Mouse (Mus musculus) lung, postnatal 0 days (tissue): ENCODE results near the gene Swi5. TPM values are rescaled to one million over a fixed set of nuclear protein-coding genes. Genes with fewer than 3 reads are reported as not detected.

ENCODE experiments used
- ATAC-seq: fragments of 200-750 bp; cut with Nextera tagmentation; 2 replicates; pipeline ENCODE4 v1.8.0; 2017; ENCODE audit warnings: moderate library complexity
- DNase-seq: peaks from one replicate; pipeline ENCODE4 v3.0.0-alpha.2; 2016; ENCODE audit warnings: low spot score
- H3K27ac ChIP-seq: fragments of 300-500 bp; sonication (generic); 2 replicates; pipeline ENCODE4 v1.5.1; 2014; ENCODE audit warnings: antibody characterized with exemption, mild to moderate bottlenecking, low read length, mixed read lengths
- H3K27me3 ChIP-seq: fragments of 300-500 bp; sonication (generic); replicated peaks from 2 replicates; pipeline ENCODE4 v1.6.1; 2014; ENCODE audit warnings: low read length, mixed read lengths; ENCODE audit not compliant: insufficient read depth
- H3K36me3 ChIP-seq: fragments of 300-500 bp; sonication (generic); 2 replicates; pipeline ENCODE4 v1.6.1; 2014; ENCODE audit warnings: low read length, mixed read lengths; ENCODE audit not compliant: insufficient read depth
- H3K4me1 ChIP-seq: fragments of 300-500 bp; sonication (generic); 2 replicates; pipeline ENCODE4 v1.6.1; 2014; ENCODE audit warnings: antibody characterized with exemption, low read depth, low read length, mixed read lengths; ENCODE audit not compliant: insufficient read depth
- H3K4me2 ChIP-seq: fragments of 300-500 bp; sonication (generic); replicated peaks from 2 replicates; pipeline ENCODE4 v1.6.1; 2014; ENCODE audit warnings: low read depth, mild to moderate bottlenecking, low read length, moderate library complexity, mixed read lengths
- H3K4me3 ChIP-seq: fragments of 300-500 bp; sonication (generic); 2 replicates; pipeline ENCODE4 v1.5.1; 2014; ENCODE audit warnings: low read depth, low read length
- H3K9ac ChIP-seq: fragments of 300-500 bp; sonication (generic); replicated peaks from 2 replicates; pipeline ENCODE4 v1.6.1; 2014; ENCODE audit warnings: low read depth, mild to moderate bottlenecking
- H3K9me3 ChIP-seq: fragments of 300-500 bp; sonication (generic); 2 replicates; pipeline ENCODE4 v1.6.1; 2016; ENCODE audit warnings: low read length, mixed read lengths
- CTCF ChIP-seq: IDR thresholded peaks from 2 replicates; pipeline ENCODE4 v1.5.1; 2016; ENCODE audit warnings: antibody characterized with exemption, mild to moderate bottlenecking
- EP300 ChIP-seq: IDR thresholded peaks from 2 replicates; pipeline ENCODE4 v1.6.1; 2016; ENCODE audit warnings: antibody characterized with exemption, mild to moderate bottlenecking, control low read depth
- WGBS: fragments of 180-500 bp; shearing (Covaris S2); extraction: QIAGEN DNeasy Blood & Tissue Kit; methylation state at CpG from one replicate; pipeline ENCODE4 v1.1.7; 2014; 5-methylcytosine and 5-hydroxymethylcytosine counted together
- polyA plus RNA-seq: library from polyadenylated mRNA; unstranded; fragments of >200 nt; fragmentation: Nextera tagmentation; extraction: Ambion mirVana; gene quantifications from 2 replicates; pipeline ENCODE4 v1.2.1, GENCODE M21; 2015

The Swi5 gene
- polyA plus RNA-seq, 1 experiment from 2014 or later: 299 TPM

DNA sequence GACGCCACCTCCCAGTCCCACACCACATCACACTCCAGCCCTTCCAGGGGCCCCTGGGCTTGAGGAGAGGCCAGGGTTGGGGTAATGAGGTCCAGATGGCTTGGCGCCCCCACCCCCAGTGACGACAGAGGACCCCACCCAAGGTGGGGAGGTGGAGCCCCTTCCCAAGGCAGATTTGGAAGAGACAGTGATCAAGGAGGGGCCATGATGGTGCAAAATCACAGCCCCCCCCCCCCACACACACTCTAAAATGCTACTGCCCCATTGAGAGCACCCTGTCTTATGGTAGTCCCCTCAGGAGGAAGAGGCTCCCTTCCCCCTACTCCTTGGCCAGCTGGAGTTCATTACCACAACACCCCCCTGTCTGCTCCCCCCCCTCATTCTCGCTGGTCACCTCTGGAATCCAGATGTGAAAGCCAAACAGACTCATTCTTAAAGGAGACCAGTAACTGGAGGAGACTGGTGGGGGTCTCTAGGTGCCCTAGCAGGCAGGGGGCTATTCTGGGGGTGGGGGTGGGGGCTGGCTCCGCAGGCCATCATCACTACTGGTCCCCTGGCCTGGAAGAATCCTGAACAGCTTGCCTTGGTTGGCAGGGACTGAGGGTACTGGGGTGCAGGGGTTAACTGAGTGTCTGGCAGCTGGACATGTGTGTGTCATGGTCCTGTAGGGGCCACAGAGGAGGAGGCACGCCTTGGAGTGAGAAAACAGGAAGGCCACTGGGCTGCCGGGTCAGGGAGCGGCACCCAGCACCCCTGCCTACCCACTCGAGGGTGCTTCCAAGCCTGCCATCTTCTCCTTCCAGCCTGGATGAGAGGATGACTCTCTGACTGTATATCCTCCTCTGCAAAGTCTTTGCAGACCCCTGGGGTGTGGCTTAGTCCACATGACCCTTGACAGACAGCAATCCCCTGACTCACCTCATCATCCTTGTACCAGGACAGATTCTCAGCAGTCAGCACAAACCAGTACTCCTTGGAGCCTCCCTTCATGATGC is 32.0 kb upstream of the Swi5 start:
- Histone ChIP-seq H3K27me3 (no peaks in the 10 kb centered on the region), H3K9me3 (no peaks in the 10 kb centered on the region), H3K4me2 (peak overlapping the region; percentile 27; the same call in 1 of the 2 replicates), H3K4me3 (no peak overlapping the region), H3K4me1 (peaks cover 14% of the 10 kb centered on the region; the same call in 1 of the 2 replicates), H3K9ac (no peak overlapping the region), H3K36me3 (no peaks in the 10 kb centered on the region), H3K27ac (peak overlapping the region; percentile 80)
- DNase-seq (peak; percentile 75), ATAC-seq (peak; percentile 62)
- WGBS: 32% methylated on average over 9 of the region's 9 CpGs
- TF ChIP-seq CTCF (no peak), EP300 (no peak)

DNA sequence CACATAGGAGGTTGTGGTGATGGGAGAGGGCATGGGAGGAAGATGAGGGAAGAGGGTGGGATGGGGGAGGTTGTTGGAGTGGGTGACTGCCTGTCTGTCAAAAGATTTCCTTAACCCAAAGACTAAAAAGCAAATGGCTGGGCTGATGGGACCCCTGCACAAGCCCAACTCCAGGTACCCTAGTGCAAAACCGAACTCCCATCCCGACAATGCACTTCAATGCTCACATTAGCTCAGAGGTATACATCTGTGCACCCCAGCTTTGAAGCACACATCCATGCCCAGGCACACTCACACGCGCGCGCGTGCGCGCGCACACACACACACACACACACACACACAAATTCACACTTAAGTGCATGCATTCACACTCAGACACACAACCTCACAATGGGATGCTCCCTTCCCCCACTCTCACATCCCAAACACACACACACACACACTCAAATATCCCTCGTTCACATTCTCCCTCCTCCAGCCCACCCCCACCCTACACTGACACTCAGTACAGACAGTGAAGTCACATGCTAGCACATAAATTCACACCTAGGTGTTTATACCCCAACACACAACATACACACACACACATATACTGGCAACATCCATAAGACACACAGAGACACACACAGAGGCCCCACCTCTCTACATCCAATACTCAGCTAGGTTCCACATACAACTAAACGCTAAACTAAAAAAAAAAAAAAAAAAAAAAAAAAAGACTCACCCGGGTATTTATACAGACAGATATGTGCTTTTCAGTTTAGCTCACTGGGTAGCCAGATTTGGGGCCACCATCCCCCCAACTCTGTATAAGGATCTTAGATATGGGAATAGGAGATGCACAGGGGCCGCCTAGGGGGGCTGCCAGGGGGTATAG is 31.1 kb upstream of the Swi5 start:
- H3K9me3 ChIP-seq: no peaks in the 10 kb centered on the region
- peak overlapping the region; percentile 28 for H3K4me3 ChIP-seq
- TF ChIP-seq EP300 (no peak), CTCF (no peak)
- no peak for DNase-seq
- H3K36me3 ChIP-seq: no peaks in the 10 kb centered on the region
- H3K27me3 ChIP-seq: no peaks in the 10 kb centered on the region
- whole genome bisulfite sequencing: 52% methylated on average over 14 of the region's 14 CpGs
- H3K27ac ChIP-seq: peak overlapping the region; percentile 83
- peak overlapping the region; percentile 44 for H3K4me2 ChIP-seq
- peaks cover 14% of the 10 kb centered on the region; the same call in 1 of the 2 replicates for H3K4me1 ChIP-seq
- no peak for ATAC-seq
- H3K9ac ChIP-seq: peak overlapping the region; percentile 48; the same call in 1 of the 2 replicates

DNA sequence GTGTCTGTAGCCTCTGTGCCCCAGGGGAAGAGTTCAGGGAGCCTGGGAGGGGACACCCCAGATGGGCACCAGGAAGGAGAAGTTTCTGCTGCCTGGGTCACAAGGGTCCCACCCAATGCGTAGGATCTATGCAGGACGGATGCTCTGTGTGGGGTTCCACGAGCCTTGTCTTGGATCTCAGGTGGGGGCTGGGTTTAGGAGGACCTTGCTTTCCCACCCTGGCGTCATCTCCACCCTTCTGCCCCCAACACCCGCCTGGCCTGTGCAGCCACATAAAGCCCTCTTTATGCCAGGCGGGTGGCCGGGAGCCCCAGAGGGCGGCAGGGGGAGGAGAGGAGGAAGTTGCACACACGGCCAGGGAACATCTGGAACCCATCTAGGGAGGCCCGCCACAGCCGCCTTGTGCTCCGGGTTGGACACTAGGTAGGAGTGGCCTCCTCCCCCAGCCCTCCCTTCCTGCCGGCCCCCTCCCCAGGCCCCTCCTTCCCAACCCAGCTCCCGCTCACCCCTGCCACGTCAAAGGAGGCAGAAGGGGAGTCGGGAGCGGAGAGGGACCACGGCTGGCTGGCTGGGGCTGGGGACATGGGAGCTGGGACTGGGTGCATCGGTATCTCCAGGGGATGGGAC is 30.0 kb upstream of the Swi5 start:
- ATAC-seq (peak; percentile 78), DNase-seq (peak; percentile 95)
- H3K4me1 ChIP-seq: peaks cover 14% of the 10 kb centered on the region; the same call in 1 of the 2 replicates
- H3K9ac ChIP-seq: peak overlapping the region; percentile 48; the same call in 1 of the 2 replicates
- H3K27me3 ChIP-seq: no peaks in the 10 kb centered on the region
- peak overlapping the region; percentile 83 for H3K27ac ChIP-seq
- 3% methylated on average over 13 of the region's 19 CpGs for WGBS
- peak overlapping the region; percentile 28 for H3K4me3 ChIP-seq
- no peaks in the 10 kb centered on the region for H3K9me3 ChIP-seq
- no peak for TF ChIP-seq EP300
- TF ChIP-seq CTCF: no peak
- H3K36me3 ChIP-seq: no peaks in the 10 kb centered on the region
- peak overlapping the region; percentile 44 for H3K4me2 ChIP-seq

DNA sequence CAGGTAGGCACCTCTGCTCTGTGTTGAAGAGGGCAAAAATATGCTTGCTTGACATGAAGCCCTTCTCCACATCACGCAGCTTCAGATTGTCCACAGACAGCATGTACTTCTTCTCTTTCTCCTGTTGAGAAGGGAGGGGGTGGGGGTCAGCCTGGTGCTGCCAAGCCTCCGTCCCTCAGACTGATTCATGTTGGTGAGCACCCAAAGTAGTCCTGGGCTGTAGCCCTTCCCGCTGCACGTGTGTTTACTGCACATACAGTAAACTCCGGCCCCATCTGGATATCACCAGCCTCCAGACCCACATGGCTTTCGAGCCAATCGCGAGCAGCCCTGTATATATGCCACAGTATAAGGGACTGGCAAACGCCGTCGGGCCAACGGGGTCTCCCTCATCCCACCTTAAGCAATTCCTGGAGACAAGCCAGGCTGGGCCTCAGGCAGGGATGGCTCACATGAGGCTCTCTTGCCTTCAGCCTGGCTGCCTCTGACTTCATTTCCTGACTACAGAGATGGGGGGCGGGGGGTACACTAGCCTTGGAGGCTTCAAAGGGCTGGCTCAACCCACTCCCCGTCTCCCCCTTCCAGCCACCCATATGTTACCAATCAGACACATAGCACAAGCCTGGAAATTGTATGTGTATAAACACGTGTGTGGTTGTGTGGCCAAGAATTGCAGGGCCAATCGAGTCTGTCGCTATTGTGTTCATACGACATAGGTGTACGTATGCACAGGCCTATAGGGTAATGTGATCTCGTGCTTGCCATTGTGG is 29.2 kb upstream of the Swi5 start:
- Histone ChIP-seq H3K9me3 (no peaks in the 10 kb centered on the region), H3K27ac (peak overlapping the region; percentile 59; the same call in 1 of the 2 replicates), H3K27me3 (no peaks in the 10 kb centered on the region), H3K9ac (no peak overlapping the region; the same call in 1 of the 2 replicates), H3K4me1 (peaks cover 14% of the 10 kb centered on the region), H3K4me3 (no peak overlapping the region), H3K36me3 (no peaks in the 10 kb centered on the region), H3K4me2 (no peak overlapping the region)
- 31% methylated on average over 20 of the region's 20 CpGs for WGBS
- DNase-seq (peak; percentile 47), ATAC-seq (peak; percentile 9)
- no peak for TF ChIP-seq CTCF
- TF ChIP-seq EP300: no peak

DNA sequence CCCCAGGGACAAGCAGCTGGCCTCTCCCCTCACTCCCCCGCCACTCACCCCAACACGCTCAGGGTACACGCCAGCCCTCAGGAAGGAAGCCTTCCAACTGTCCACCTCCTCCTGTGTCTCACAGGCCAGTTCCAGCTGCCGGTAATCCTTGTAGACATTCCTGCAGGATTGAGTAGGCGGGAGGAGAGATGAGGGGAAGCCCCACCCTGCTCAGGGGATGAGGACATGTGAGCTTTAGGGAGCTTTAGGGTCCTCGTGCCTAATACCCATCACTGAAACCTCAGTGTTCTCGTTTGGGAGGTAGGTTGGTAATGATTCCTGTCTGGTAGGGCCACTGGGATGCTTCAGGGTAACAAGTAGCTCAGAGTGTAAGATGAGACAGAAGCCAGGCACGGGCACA is 27.9 kb upstream of the Swi5 start:
- peaks cover 19% of the 10 kb centered on the region for H3K4me1 ChIP-seq
- H3K4me2 ChIP-seq: no peak overlapping the region
- no peak overlapping the region for H3K9ac ChIP-seq
- H3K27me3 ChIP-seq: no peaks in the 10 kb centered on the region
- H3K36me3 ChIP-seq: no peaks in the 10 kb centered on the region
- H3K27ac ChIP-seq: no peak overlapping the region
- ATAC-seq (no peak), DNase-seq (peak; percentile 75)
- 8% methylated on average over 7 of the region's 8 CpGs for WGBS
- H3K4me3 ChIP-seq: no peak overlapping the region
- TF ChIP-seq EP300 (no peak), CTCF (no peak)
- no peaks in the 10 kb centered on the region for H3K9me3 ChIP-seq
